Comparison of ENCODE assay signal across 16 mouse cellular contexts in genomic region chr15:89297695-89298094, GRCm38 (mm10). TPM values are rescaled to one million over a fixed set of nuclear protein-coding genes. Genes with fewer than 3 reads are reported as not detected.
"Had no signal": no experiment of that assay in that cellular context is flagged by ENCODE, and none has a peak within 500 bp of the region (broad histone marks: within the 10 kb centered on the region; RNA-seq: fewer than 3 reads in every experiment).

No protein-coding gene starts in this region.

- H3K27ac ChIP-seq: neural tube, embryonic 15.5 days; stomach, embryonic 15.5 days; stomach, postnatal 0 days had no signal

- H3K4me3 ChIP-seq: neural tube, embryonic 15.5 days; stomach, embryonic 15.5 days had no signal

- DNase-seq: retina, postnatal 1 day; right cerebral cortex, adult 18-20 months; right cerebral cortex, postnatal 14 days; right cerebral cortex, postnatal 25 days; right cerebral cortex, postnatal 4 days; spleen, adult 18-20 months; thymus, adult 18-20 months; thymus, adult 2 months; thymus, postnatal 14 days; thymus, postnatal 25 days; thymus, postnatal 36 days; thymus, postnatal 4 days had no signal

RNA-seq across cellular contexts. Expression of gene Adm2, which starts 24.8 kb away (rescaled TPM):
- total RNA-seq: neutrophil, adult 5-6 weeks had no signal

RNA-seq across cellular contexts. Expression of gene Miox, which starts 36.5 kb away (rescaled TPM):
- total RNA-seq: neutrophil, adult 5-6 weeks had no signal
